Mouse (Mus musculus): Measurements from ENCODE around the gene Eif2b1. TPM values are rescaled to one million over a fixed set of nuclear protein-coding genes. Genes with fewer than 3 reads are reported as not detected.
"Not testable (repeated sequence)": the region's sequence is repeated elsewhere in the genome, so short reads cannot be mapped to it uniquely, and the experiment has no call there.

Eif2b1 gene
- polyA plus RNA-seq, 1 experiment from 2014 or later: 66.4 TPM

- peak; percentile 100 for ATAC-seq (ENCODE audit: insufficient number of reproducible peaks, low FRiP score, low TSS enrichment, low read depth)
- no peaks in the 10 kb centered on the region for H3K9me3 ChIP-seq (replicated peaks)
- H3K27ac ChIP-seq (replicated peaks): no peak overlapping the region; the same call in 1 of the 2 replicates
- peak overlapping the region; percentile 91 for H3K4me2 ChIP-seq (replicated peaks)
- H3K9ac ChIP-seq: peak overlapping the region; percentile 59
- WGBS: 7% methylated on average over 30 of the region's 30 CpGs
- peak overlapping the region; percentile 86 for H3K4me3 ChIP-seq (replicated peaks)
- no peaks in the 10 kb centered on the region for H3K27me3 ChIP-seq
- H3K4me1 ChIP-seq: peaks cover 14% of the 10 kb centered on the region
- peaks cover 37% of the 10 kb centered on the region for H3K36me3 ChIP-seq
Observed at GRCm38 (mm10) chr5:124598224-124599174, 19.6 kb upstream of the Eif2b1 start.

- Histone ChIP-seq H3K36me3 (peaks cover 84% of the 10 kb centered on the region), H3K27me3 (no peaks in the 10 kb centered on the region), H3K9me3 (replicated peaks) (no peaks in the 10 kb centered on the region), H3K4me3 (replicated peaks) (no peak overlapping the region), H3K4me1 (no peaks in the 10 kb centered on the region), H3K9ac (no peak overlapping the region), H3K27ac (replicated peaks) (no peak overlapping the region), H3K4me2 (replicated peaks) (no peak overlapping the region)
- WGBS: 91% methylated on average over 3 of the region's 3 CpGs
- ATAC-seq (ENCODE audit: insufficient number of reproducible peaks, low FRiP score, low TSS enrichment, low read depth): no peak
Observed at GRCm38 (mm10) chr5:124592768-124593167, 13.8 kb upstream of the Eif2b1 start.

GRCm38 (mm10) chr5:124582515-124582914 is 3.6 kb upstream of the Eif2b1 start:
- Histone ChIP-seq H3K4me2 (replicated peaks) (no peak overlapping the region), H3K4me3 (replicated peaks) (no peak overlapping the region), H3K36me3 (peaks cover 47% of the 10 kb centered on the region), H3K27me3 (no peaks in the 10 kb centered on the region), H3K27ac (replicated peaks) (no peak overlapping the region), H3K4me1 (peaks cover 22% of the 10 kb centered on the region), H3K9ac (no peak overlapping the region), H3K9me3 (replicated peaks) (no peaks in the 10 kb centered on the region)
- WGBS: 83% methylated on average over 5 of the region's 5 CpGs
- no peak for ATAC-seq (ENCODE audit: insufficient number of reproducible peaks, low FRiP score, low TSS enrichment, low read depth)

GRCm38 (mm10) chr5:124575467-124575866 is 3.5 kb downstream of the Eif2b1 start:
- Histone ChIP-seq H3K9ac (no peak overlapping the region), H3K4me3 (replicated peaks) (no peak overlapping the region), H3K27ac (replicated peaks) (no peak overlapping the region), H3K36me3 (peaks cover 70% of the 10 kb centered on the region), H3K4me1 (peaks cover 21% of the 10 kb centered on the region), H3K9me3 (replicated peaks) (no peaks in the 10 kb centered on the region), H3K27me3 (no peaks in the 10 kb centered on the region), H3K4me2 (replicated peaks) (no peak overlapping the region)
- 91% methylated on average over 7 of the region's 7 CpGs for WGBS
- ATAC-seq (ENCODE audit: insufficient number of reproducible peaks, low FRiP score, low TSS enrichment, low read depth): no peak

GRCm38 (mm10) chr5:124571068-124571467 is 7.9 kb downstream of the Eif2b1 start:
- Histone ChIP-seq H3K36me3 (peaks cover 98% of the 10 kb centered on the region), H3K27ac (replicated peaks) (no peak overlapping the region), H3K4me1 (no peaks in the 10 kb centered on the region), H3K4me2 (replicated peaks) (no peak overlapping the region), H3K27me3 (no peaks in the 10 kb centered on the region), H3K9ac (no peak overlapping the region), H3K9me3 (replicated peaks) (no peaks in the 10 kb centered on the region), H3K4me3 (replicated peaks) (no peak overlapping the region)
- no peak for ATAC-seq (ENCODE audit: insufficient number of reproducible peaks, low FRiP score, low TSS enrichment, low read depth)
- 79% methylated on average over 12 of the region's 12 CpGs for WGBS

GRCm38 (mm10) chr5:124555145-124555544 is 23.8 kb downstream of the Eif2b1 start:
- peaks cover 48% of the 10 kb centered on the region for H3K36me3 ChIP-seq
- H3K4me3 ChIP-seq (replicated peaks): no peak overlapping the region
- H3K9me3 ChIP-seq (replicated peaks): no peaks in the 10 kb centered on the region
- WGBS: 70% methylated on average over 1 of the region's 1 CpGs
- peaks cover 16% of the 10 kb centered on the region for H3K4me1 ChIP-seq
- H3K9ac ChIP-seq: no peak overlapping the region
- H3K4me2 ChIP-seq (replicated peaks): no peak overlapping the region
- no peak for ATAC-seq (ENCODE audit: insufficient number of reproducible peaks, low FRiP score, low TSS enrichment, low read depth)
- no peak overlapping the region for H3K27ac ChIP-seq (replicated peaks)
- H3K27me3 ChIP-seq: no peaks in the 10 kb centered on the region

GRCm38 (mm10) chr5:124553607-124554006 is 25.3 kb downstream of the Eif2b1 start:
- Histone ChIP-seq H3K4me3 (replicated peaks) (peak overlapping the region; percentile 71), H3K9me3 (replicated peaks) (no peaks in the 10 kb centered on the region), H3K27ac (replicated peaks) (no peak overlapping the region), H3K4me1 (peaks cover 16% of the 10 kb centered on the region), H3K36me3 (peaks cover 38% of the 10 kb centered on the region), H3K4me2 (replicated peaks) (peak overlapping the region; percentile 81), H3K9ac (no peak overlapping the region), H3K27me3 (no peaks in the 10 kb centered on the region)
- no peak for ATAC-seq (ENCODE audit: insufficient number of reproducible peaks, low FRiP score, low TSS enrichment, low read depth)
- 42% methylated on average over 6 of the region's 6 CpGs for WGBS

GRCm38 (mm10) chr5:124552558-124553307 is 26.2 kb downstream of the Eif2b1 start, which contains the start of gene Ddx55:
TSS of gene Ddx55 (plus strand) at chr5:124552864.
- H3K27ac ChIP-seq (replicated peaks): peak within 1 kb of the TSS; percentile 89
- WGBS: under 1% methylated on average over 66 of the region's 66 CpGs
- H3K9me3 ChIP-seq (replicated peaks): no peaks in the 10 kb centered on the region
- H3K4me3 ChIP-seq (replicated peaks): peak within 1 kb of the TSS; percentile 71
- H3K9ac ChIP-seq: peak within 1 kb of the TSS; percentile 62
- H3K36me3 ChIP-seq: peaks cover 38% of the 10 kb centered on the region
- H3K27me3 ChIP-seq: no peaks in the 10 kb centered on the region
- H3K4me1 ChIP-seq: peaks cover 16% of the 10 kb centered on the region
- ATAC-seq (ENCODE audit: insufficient number of reproducible peaks, low FRiP score, low TSS enrichment, low read depth): peak; percentile 86
- peak within 1 kb of the TSS; percentile 81 for H3K4me2 ChIP-seq (replicated peaks)

- Histone ChIP-seq H3K27me3 (no peaks in the 10 kb centered on the region), H3K27ac (replicated peaks) (peak overlapping the region; percentile 89), H3K4me3 (replicated peaks) (peak overlapping the region; percentile 71), H3K9me3 (replicated peaks) (no peaks in the 10 kb centered on the region), H3K4me1 (peaks cover 16% of the 10 kb centered on the region), H3K4me2 (replicated peaks) (peak overlapping the region; percentile 81), H3K36me3 (peaks cover 40% of the 10 kb centered on the region), H3K9ac (peak overlapping the region; percentile 62)
- 3% methylated on average over 9 of the region's 9 CpGs for WGBS
- ATAC-seq (ENCODE audit: insufficient number of reproducible peaks, low FRiP score, low TSS enrichment, low read depth): no peak
Observed at GRCm38 (mm10) chr5:124552094-124552472, 26.8 kb downstream of the Eif2b1 start.

GRCm38 (mm10) chr5:124551349-124552093 is 27.4 kb downstream of the Eif2b1 start:
- Histone ChIP-seq H3K4me1 (peaks cover 16% of the 10 kb centered on the region), H3K27ac (replicated peaks) (peak overlapping the region; percentile 89), H3K36me3 (peaks cover 39% of the 10 kb centered on the region), H3K4me2 (replicated peaks) (peak overlapping the region; percentile 81), H3K9ac (peak overlapping the region; percentile 62), H3K4me3 (replicated peaks) (peak overlapping the region; percentile 71)
- not testable (repeated sequence) for H3K27me3 ChIP-seq; ATAC-seq (ENCODE audit: insufficient number of reproducible peaks, low FRiP score, low TSS enrichment, low read depth); H3K9me3 ChIP-seq (replicated peaks)
- WGBS: 36% methylated on average over 5 of the region's 5 CpGs

- not testable (repeated sequence) for H3K4me3 ChIP-seq (replicated peaks); ATAC-seq (ENCODE audit: insufficient number of reproducible peaks, low FRiP score, low TSS enrichment, low read depth)
- WGBS: 91% methylated on average over 4 of the region's 4 CpGs
Observed at GRCm38 (mm10) chr5:124550737-124551136, 28.2 kb downstream of the Eif2b1 start.

More at GRCm38 (mm10) chr5:124550737-124551136, 28.2 kb downstream of the Eif2b1 start:
- Histone ChIP-seq H3K36me3 (peaks cover 45% of the 10 kb centered on the region), H3K4me1 (peaks cover 16% of the 10 kb centered on the region)
- not testable (repeated sequence) for H3K9me3 ChIP-seq (replicated peaks); H3K27me3 ChIP-seq; H3K9ac ChIP-seq; H3K4me2 ChIP-seq (replicated peaks); H3K27ac ChIP-seq (replicated peaks)
